Mouse (Mus musculus) spleen, adult 18-20 months (tissue): Measurements from ENCODE around the gene Itgb1bp1.

Experiments used
- DNase-seq, 2 experiments: peaks; one replicate each; pipeline ENCODE4 v3.0.0; 2022; ENCODE audit warnings: mixed read lengths in 2 of 2

Gene Itgb1bp1

GRCm38 (mm10) chr12:21244375-21244960 is 41.6 kb downstream of the Itgb1bp1 start:
- no peak for DNase-seq

- no peak for DNase-seq
These were observed 44.1 kb downstream of the Itgb1bp1 start for GRCm38 (mm10) chr12:21241965-21242364.

- no peak for DNase-seq
These were observed 51.5 kb downstream of the Itgb1bp1 start for GRCm38 (mm10) chr12:21234560-21234959.

- no peak for DNase-seq
These were observed 52.4 kb downstream of the Itgb1bp1 start for GRCm38 (mm10) chr12:21233727-21234126.

GRCm38 (mm10) chr12:21229076-21229918 is 56.8 kb downstream of the Itgb1bp1 start:
- DNase-seq, result no peak

GRCm38 (mm10) chr12:21228650-21229049 is 57.4 kb downstream of the Itgb1bp1 start:
- DNase-seq, result no peak

- DNase-seq, result peak in 1 of 2 experiments; percentile 12
These were observed 58.8 kb downstream of the Itgb1bp1 start for GRCm38 (mm10) chr12:21227076-21227980.

- no peak for DNase-seq
These were observed 59.8 kb downstream of the Itgb1bp1 start for GRCm38 (mm10) chr12:21226316-21226715.

GRCm38 (mm10) chr12:21225358-21225757 is 60.7 kb downstream of the Itgb1bp1 start:
- DNase-seq, result no peak

GRCm38 (mm10) chr12:21223923-21224322 is 62.2 kb downstream of the Itgb1bp1 start:
- DNase-seq, result no peak

- no peak for DNase-seq
These were observed 65.5 kb downstream of the Itgb1bp1 start for GRCm38 (mm10) chr12:21220596-21220995.

GRCm38 (mm10) chr12:21217776-21218444 is 68.2 kb downstream of the Itgb1bp1 start:
- DNase-seq, result no peak

GRCm38 (mm10) chr12:21214551-21215165 is 71.4 kb downstream of the Itgb1bp1 start:
- DNase-seq, result no peak

- DNase-seq, result no peak
These were observed 73.2 kb downstream of the Itgb1bp1 start for GRCm38 (mm10) chr12:21212876-21213275.

GRCm38 (mm10) chr12:21209273-21209672 is 76.8 kb downstream of the Itgb1bp1 start:
- no peak for DNase-seq

- DNase-seq, result no peak
These were observed 77.8 kb downstream of the Itgb1bp1 start for GRCm38 (mm10) chr12:21208172-21208795.

- no peak for DNase-seq
These were observed 78.7 kb downstream of the Itgb1bp1 start for GRCm38 (mm10) chr12:21207422-21207821.

- DNase-seq, result no peak
These were observed 80.3 kb downstream of the Itgb1bp1 start for GRCm38 (mm10) chr12:21205799-21206198.

- no peak for DNase-seq
These were observed 81.3 kb downstream of the Itgb1bp1 start for GRCm38 (mm10) chr12:21204701-21205312.

GRCm38 (mm10) chr12:21201485-21202269 is 84.4 kb downstream of the Itgb1bp1 start:
- no peak for DNase-seq
